Mouse (Mus musculus): Measurements from ENCODE around the gene Cand2. TPM values are rescaled to one million over a fixed set of nuclear protein-coding genes. Genes with fewer than 3 reads are reported as not detected.

The Cand2 gene
- total RNA-seq, 2 experiments from 2014 or later, result 73.3 to 76.6 TPM

GRCm38 (mm10) chr6:115830779-115831601 lies 56.7 kb downstream of the Cand2 start:
- no peak for DNase-seq

GRCm38 (mm10) chr6:115832152-115832850 lies 58.0 kb downstream of the Cand2 start:
- no peak for DNase-seq

- no peak for DNase-seq
Observed at GRCm38 (mm10) chr6:115833861-115834260, 59.5 kb downstream of the Cand2 start.

GRCm38 (mm10) chr6:115838161-115838597 lies 63.8 kb downstream of the Cand2 start, which contains the start of gene Efcab12:
Efcab12 (minus strand) TSS chr6:115838412.
- DNase-seq, result peak; percentile 71 to 77

- no peak for DNase-seq
Observed at GRCm38 (mm10) chr6:115838745-115839144, 64.4 kb downstream of the Cand2 start.

- DNase-seq, result no peak
Observed at GRCm38 (mm10) chr6:115845006-115845405, 70.7 kb downstream of the Cand2 start.

- peak; percentile 68 to 80 for DNase-seq
Observed at GRCm38 (mm10) chr6:115846640-115847411, 72.5 kb downstream of the Cand2 start.

GRCm38 (mm10) chr6:115848598-115849304 lies 74.4 kb downstream of the Cand2 start:
- DNase-seq, result no peak

GRCm38 (mm10) chr6:115852446-115853090 lies 78.2 kb downstream of the Cand2 start:
- no peak for DNase-seq

GRCm38 (mm10) chr6:115853091-115853813 lies 78.9 kb downstream of the Cand2 start, which contains the start of the genes Mbd4 and Ift122:
Mbd4 (minus strand) TSS chr6:115853371.
Ift122 (plus strand) TSS chr6:115853470.
- peak; percentile 97 to 99 for DNase-seq

- DNase-seq, result no peak
Observed at GRCm38 (mm10) chr6:115853985-115854384, 79.6 kb downstream of the Cand2 start.

GRCm38 (mm10) chr6:115854432-115854831 lies 80.1 kb downstream of the Cand2 start:
- DNase-seq, result no peak

Small RNAs within 50 kb of the gene (microRNA-seq; reads per million reads assigned to microRNA genes)
- gene Mir7660, result 0.38 to 1.4 reads per million in 2 experiments

Other genes starting within 250 kb of the Cand2 start
- 1 to 10 TPM; 6.0 to 7.4 TPM for gene Tsen2, start 229.9 kb upstream of the Cand2 start, total RNA-seq (2021)
- under 1 TPM; 0.39 to 0.40 TPM for gene Mkrn2os, start 182.0 kb upstream of the Cand2 start, total RNA-seq (2021)
- gene Mkrn2, start 172.6 kb upstream of the Cand2 start, total RNA-seq (2021), result 10 to 100 TPM; 36.7 to 41.0 TPM
- gene Raf1, start 97.9 kb upstream of the Cand2 start, total RNA-seq (2021), result 100 to 1,000 TPM; 107 to 111 TPM
- gene Tmem40, start 12.1 kb upstream of the Cand2 start, total RNA-seq (2021), result under 1 TPM; 0.54 to 0.60 TPM
- gene Rpl32, start 34.2 kb downstream of the Cand2 start, total RNA-seq (2021), result 100 to 1,000 TPM; 616 to 693 TPM
- under 1 TPM; 0.27 to 0.54 TPM for gene Efcab12, start 63.9 kb downstream of the Cand2 start, total RNA-seq (2021)
- gene Mbd4, start 78.8 kb downstream of the Cand2 start, total RNA-seq (2021), result 1 to 10 TPM in 1 of 2 experiments, under 1 TPM in 1; 0.79 to 1.1 TPM
- gene Ift122, start 78.9 kb downstream of the Cand2 start, total RNA-seq (2021), result 1 to 10 TPM; 6.5 to 7.4 TPM
- gene Rho, start 157.2 kb downstream of the Cand2 start, total RNA-seq (2021), result not detected
- not detected for gene H1foo, start 170.4 kb downstream of the Cand2 start, total RNA-seq (2021)
- 10 to 100 TPM; 54.6 to 68.7 TPM for gene Plxnd1, start 220.5 kb downstream of the Cand2 start, total RNA-seq (2021)

Measured in heart, adult 18-20 months (tissue).